ENCODE assay signal across 9 mouse cellular contexts in the genomic region with DNA sequence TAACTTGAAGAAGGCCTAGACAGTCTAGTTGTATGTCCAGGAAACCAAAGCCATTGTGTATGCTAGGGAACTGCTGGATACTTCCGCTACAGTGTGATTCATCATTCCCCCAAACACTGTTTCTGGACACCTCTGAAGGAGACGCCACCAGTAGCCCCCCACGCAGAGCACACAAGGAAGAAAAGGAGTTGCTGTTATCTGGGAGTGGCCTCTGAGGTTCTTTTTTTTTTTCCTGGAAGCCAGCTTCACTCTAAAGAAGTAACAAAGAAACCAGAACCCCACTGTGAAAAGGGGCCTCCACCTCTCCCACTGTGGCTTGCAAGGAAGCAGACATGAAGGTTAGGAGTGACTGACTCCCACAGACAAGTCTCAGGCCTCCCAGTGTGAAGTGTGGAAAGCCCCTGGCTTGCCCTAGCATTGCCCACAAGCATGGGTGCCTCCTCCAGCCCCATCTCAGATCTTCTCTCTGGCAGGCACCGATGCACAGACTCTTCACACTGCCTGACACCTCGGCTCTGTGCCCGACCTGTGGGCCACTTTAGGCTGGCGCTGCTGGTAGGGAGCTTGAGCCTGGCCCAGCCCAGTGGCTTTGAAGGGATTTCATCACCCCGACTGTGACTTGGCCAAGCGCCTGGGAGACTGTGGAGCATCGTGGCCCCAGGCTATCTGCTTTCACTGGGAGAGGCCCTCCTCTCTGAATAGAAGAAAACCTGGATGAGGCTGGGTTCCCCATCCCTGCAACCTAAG.
DNase-seq lines count a peak whose midpoint lies in the region; ATAC-seq and TF ChIP-seq lines count a peak whose summit lies in the region.
"Had no signal": no experiment of that assay in that cellular context is flagged by ENCODE, and none has a peak within 500 bp of the region (broad histone marks: within the 10 kb centered on the region; RNA-seq: fewer than 3 reads in every experiment).

No protein-coding gene starts in this region.

- H3K9me3 ChIP-seq in hindbrain, embryonic 12.5 days (replicated peaks): no peaks in the 10 kb centered on the region

- peak; percentile 60; the same call in 1 of the 2 replicates for ATAC-seq in hindbrain, embryonic 12.5 days (ENCODE audit: low FRiP score)
- ATAC-seq in monocyte, adult 5-6 weeks (replicated peaks; ENCODE audit: insufficient number of reproducible peaks, low FRiP score, low TSS enrichment, poor library complexity, severe bottlenecking): no peak

- intact Hi-C loops in gastrocnemius, adult 2 months (cut with DNase I): loop anchor here (5.0 kb wide), 2 partner anchors 60 to 190 kb away; no protein-coding TSS in a partner anchor

- no peak for TF ChIP-seq CTCF in gastrocnemius, adult 2 months (IDR thresholded peaks at IDR 0.05)

- H3K9ac ChIP-seq in hindbrain, embryonic 12.5 days: no peak overlapping the region
- H3K9ac ChIP-seq: liver, embryonic 14.5 days had no signal

- no peaks in the 10 kb centered on the region for H3K36me3 ChIP-seq in hindbrain, embryonic 12.5 days

- H3K4me2 ChIP-seq in hindbrain, embryonic 12.5 days (replicated peaks): 0 out of 2 replicates have a peak overlapping the region, but pooled peaks have one; percentile 2

- DNase-seq in ovary, adult 18-20 months (ENCODE audit: low spot score): peak; percentile 54
- no peak for DNase-seq in ovary, postnatal 10 days (ENCODE audit: low spot score)
- peak; percentile 48 for DNase-seq in cerebellum, adult 9-11 months
- peak; percentile 96 for DNase-seq in gastrocnemius, adult 2 months
- DNase-seq in lung, postnatal 14 days: peak; percentile 77
- peak; percentile 37 for DNase-seq in urinary bladder, adult 2 months (ENCODE audit: low spot score)

- peak overlapping the region; percentile 35; the same call in 1 of the 2 replicates for H3K27ac ChIP-seq in gastrocnemius, adult 2 months
- H3K27ac ChIP-seq in hindbrain, embryonic 12.5 days: no peak overlapping the region; the same call in 1 of the 2 replicates
- H3K27ac ChIP-seq: liver, embryonic 14.5 days had no signal

- WGBS in hindbrain, embryonic 12.5 days: 7% methylated on average over 10 of the region's 10 CpGs

- no peak overlapping the region for H3K4me3 ChIP-seq in gastrocnemius, adult 2 months
- H3K4me3 ChIP-seq in hindbrain, embryonic 12.5 days: no peak overlapping the region

- H3K4me1 ChIP-seq in hindbrain, embryonic 12.5 days: peaks cover 30% of the 10 kb centered on the region

- peaks cover 61% of the 10 kb centered on the region for H3K27me3 ChIP-seq in hindbrain, embryonic 12.5 days
